ENCODE assay signal across 9 mouse cellular contexts in the genomic region with DNA sequence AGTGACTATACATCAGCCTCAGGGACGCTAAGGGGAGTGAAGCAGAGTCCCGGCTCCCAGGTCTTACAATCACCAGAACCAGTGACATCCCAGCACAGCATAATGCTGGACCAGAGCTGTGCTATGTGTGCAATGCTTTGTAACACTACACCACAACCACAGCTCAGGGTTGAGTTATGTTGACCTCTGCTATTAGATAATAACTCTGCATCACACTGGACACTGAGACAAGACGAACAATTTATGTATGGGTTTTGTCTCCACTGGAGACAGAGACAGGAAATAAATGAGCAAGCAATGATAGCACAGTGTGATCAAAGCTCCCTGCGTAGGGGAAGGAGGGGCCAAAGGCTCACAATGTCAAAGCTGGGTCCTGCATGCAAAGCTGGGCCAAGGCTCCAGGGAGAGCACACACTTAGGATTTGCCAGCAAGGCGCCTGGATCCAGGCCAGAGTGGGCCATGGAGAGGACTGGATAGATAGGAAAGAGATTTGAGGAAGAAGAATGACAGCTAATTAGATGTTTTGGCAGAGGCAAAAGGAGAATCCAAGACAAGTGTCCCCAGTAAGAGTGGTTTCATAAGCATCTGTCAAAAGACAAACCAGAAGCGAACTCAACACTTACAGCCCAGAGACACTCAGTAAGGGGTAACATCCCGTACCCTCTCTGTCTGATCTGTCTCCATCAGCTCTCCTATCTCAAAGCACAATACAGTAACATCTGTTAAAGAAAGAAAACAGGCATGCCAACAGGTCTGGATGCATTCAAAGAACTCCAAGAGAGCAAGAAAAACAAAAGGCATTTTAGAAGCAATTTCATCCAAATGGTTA. TPM values are rescaled to one million over a fixed set of nuclear protein-coding genes. Genes with fewer than 3 reads are reported as not detected.
DNase-seq lines count a peak whose midpoint lies in the region; ATAC-seq lines count a peak whose summit lies in the region.
"Had no signal": no experiment of that assay in that cellular context is flagged by ENCODE, and none has a peak within 500 bp of the region (broad histone marks: within the 10 kb centered on the region; RNA-seq: fewer than 3 reads in every experiment).

No protein-coding gene starts in this region.

- no peaks in the 10 kb centered on the region for H3K9me3 ChIP-seq in forebrain, embryonic 14.5 days (replicated peaks; ENCODE audit: control insufficient read depth, low read length)
- no peaks in the 10 kb centered on the region for H3K9me3 ChIP-seq in forebrain, embryonic 12.5 days
- no peaks in the 10 kb centered on the region for H3K9me3 ChIP-seq in embryonic facial prominence, embryonic 10.5 days
- H3K9me3 ChIP-seq in liver, embryonic 12.5 days (replicated peaks), result no peaks in the 10 kb centered on the region
- H3K9me3 ChIP-seq: limb, embryonic 15.5 days had no signal

- H3K9ac ChIP-seq in forebrain, embryonic 14.5 days (ENCODE audit: low read length), result no peak overlapping the region
- H3K9ac ChIP-seq in forebrain, embryonic 12.5 days, result no peak overlapping the region
- H3K9ac ChIP-seq in liver, embryonic 12.5 days, result no peak overlapping the region
- H3K9ac ChIP-seq: limb, embryonic 15.5 days had no signal

- peak; percentile 19 for DNase-seq in forebrain, embryonic 14.5 days (ENCODE audit: low spot score)
- peak; percentile 37 for DNase-seq in embryonic facial prominence, embryonic 10.5 days (ENCODE audit: low spot score)
- no peak for DNase-seq in spleen, postnatal 14 days (ENCODE audit: low spot score in 2 of 2)
- DNase-seq in frontal cortex, postnatal 25 days (ENCODE audit: low spot score in 2 of 2), result no peak

- H3K4me1 ChIP-seq in forebrain, embryonic 14.5 days (ENCODE audit: control insufficient read depth, insufficient read depth, low read length), result no peaks in the 10 kb centered on the region
- peaks cover 3% of the 10 kb centered on the region; the same call in 1 of the 2 replicates for H3K4me1 ChIP-seq in forebrain, embryonic 12.5 days
- H3K4me1 ChIP-seq in embryonic facial prominence, embryonic 10.5 days, result peaks cover 31% of the 10 kb centered on the region
- H3K4me1 ChIP-seq in liver, embryonic 12.5 days, result no peaks in the 10 kb centered on the region
- H3K4me1 ChIP-seq: limb, embryonic 15.5 days had no signal

- no peaks in the 10 kb centered on the region for H3K36me3 ChIP-seq in forebrain, embryonic 14.5 days (ENCODE audit: control insufficient read depth, insufficient read depth, low read length)
- H3K36me3 ChIP-seq in forebrain, embryonic 12.5 days (replicated peaks), result no peaks in the 10 kb centered on the region
- H3K36me3 ChIP-seq in embryonic facial prominence, embryonic 10.5 days (replicated peaks), result no peaks in the 10 kb centered on the region
- H3K36me3 ChIP-seq in liver, embryonic 12.5 days, result no peaks in the 10 kb centered on the region
- H3K36me3 ChIP-seq: limb, embryonic 15.5 days had no signal

- no peaks in the 10 kb centered on the region for H3K27me3 ChIP-seq in forebrain, embryonic 14.5 days (replicated peaks; ENCODE audit: control insufficient read depth, insufficient read depth, low read length)
- H3K27me3 ChIP-seq in forebrain, embryonic 12.5 days, result peaks cover 5% of the 10 kb centered on the region
- H3K27me3 ChIP-seq in embryonic facial prominence, embryonic 10.5 days (replicated peaks; ENCODE audit: low read depth, poor library complexity, severe bottlenecking), result peaks cover 16% of the 10 kb centered on the region
- H3K27me3 ChIP-seq in liver, embryonic 12.5 days (replicated peaks), result peaks cover 24% of the 10 kb centered on the region; the same call in 1 of the 2 replicates
- H3K27me3 ChIP-seq: limb, embryonic 15.5 days had no signal

- WGBS in forebrain, embryonic 14.5 days, result 56% methylated on average over 7 of the region's 7 CpGs
- 64% methylated on average over 7 of the region's 7 CpGs for WGBS in forebrain, embryonic 12.5 days
- WGBS in embryonic facial prominence, embryonic 10.5 days, result 41% methylated on average over 7 of the region's 7 CpGs
- WGBS in liver, embryonic 12.5 days (ENCODE audit: insufficient replicate concordance), result 43% methylated on average over 7 of the region's 7 CpGs

- H3K4me2 ChIP-seq in forebrain, embryonic 14.5 days (ENCODE audit: low read length), result no peak overlapping the region
- H3K4me2 ChIP-seq in forebrain, embryonic 12.5 days, result no peak overlapping the region
- no peak overlapping the region for H3K4me2 ChIP-seq in liver, embryonic 12.5 days
- H3K4me2 ChIP-seq: limb, embryonic 15.5 days had no signal

- ATAC-seq in forebrain, embryonic 14.5 days, result no peak
- ATAC-seq in forebrain, embryonic 12.5 days (ENCODE audit: low FRiP score), result no peak
- ATAC-seq in CD4-positive, CD25-positive, alpha-beta regulatory T cell, adult 4 months, result peak; percentile 87
- ATAC-seq in liver, embryonic 12.5 days, result peak; percentile 52; the same call in 1 of the 2 replicates
- ATAC-seq in frontal cortex, adult (ENCODE audit: low TSS enrichment), result no peak

- H3K4me3 ChIP-seq in forebrain, embryonic 14.5 days (ENCODE audit: low read depth, low read length), result no peak overlapping the region
- H3K4me3 ChIP-seq in forebrain, embryonic 12.5 days (replicated peaks), result no peak overlapping the region
- no peak overlapping the region for H3K4me3 ChIP-seq in embryonic facial prominence, embryonic 10.5 days
- no peak overlapping the region for H3K4me3 ChIP-seq in liver, embryonic 12.5 days
- H3K4me3 ChIP-seq: limb, embryonic 15.5 days had no signal

- H3K27ac ChIP-seq in forebrain, embryonic 14.5 days (ENCODE audit: low read depth, low read length), result no peak overlapping the region
- H3K27ac ChIP-seq in forebrain, embryonic 12.5 days, result no peak overlapping the region
- peak overlapping the region; percentile 69 for H3K27ac ChIP-seq in embryonic facial prominence, embryonic 10.5 days (replicated peaks)
- no peak overlapping the region for H3K27ac ChIP-seq in liver, embryonic 12.5 days
- H3K27ac ChIP-seq: limb, embryonic 15.5 days had no signal

RNA-seq across cellular contexts. Expression of a gene that starts 43.6 kb away (rescaled TPM):
- not detected in 2 replicates for polyA plus RNA-seq in forebrain, embryonic 14.5 days (2014; fragmentation: Nextera tagmentation; extraction: Ambion mirVana)
- polyA plus RNA-seq in forebrain, embryonic 12.5 days (2016; fragmentation: Nextera tagmentation; extraction: Ambion mirVana), result 0.10 TPM in 1 of 2 replicates, not detected in the other
- not detected for polyA plus RNA-seq in CD4-positive, CD25-positive, alpha-beta regulatory T cell, adult 4 months (2017; shearing (Covaris generic))
- polyA plus RNA-seq in embryonic facial prominence, embryonic 10.5 days (2016; fragmentation: Nextera tagmentation; extraction: Ambion mirVana), result not detected in 2 replicates
- polyA plus RNA-seq in liver, embryonic 12.5 days (2016; fragmentation: Nextera tagmentation; extraction: Ambion mirVana), result not detected in 2 replicates
- polyA plus RNA-seq: limb, embryonic 15.5 days had no signal

RNA-seq across cellular contexts. Expression of a gene that starts 48.1 kb away (rescaled TPM):
- 1.3 and 2.6 TPM in 2 replicates for polyA plus RNA-seq in forebrain, embryonic 14.5 days (2014; fragmentation: Nextera tagmentation; extraction: Ambion mirVana)
- polyA plus RNA-seq in forebrain, embryonic 12.5 days (2016; fragmentation: Nextera tagmentation; extraction: Ambion mirVana), result not detected in 2 replicates
- 1 to 10 TPM; 6.0 to 7.5 TPM for polyA plus RNA-seq in CD4-positive, CD25-positive, alpha-beta regulatory T cell, adult 4 months (2017; shearing (Covaris generic))
- polyA plus RNA-seq in embryonic facial prominence, embryonic 10.5 days (2016; fragmentation: Nextera tagmentation; extraction: Ambion mirVana), result not detected in 2 replicates
- polyA plus RNA-seq in liver, embryonic 12.5 days (2016; fragmentation: Nextera tagmentation; extraction: Ambion mirVana), result not detected in 2 replicates
- polyA plus RNA-seq: limb, embryonic 15.5 days had no signal

Comparison
In these comparisons a context has a peak if more than half of its experiments do, and no peak if none do; other contexts are left out.
1. ATAC-seq: peak in CD4-positive, CD25-positive, alpha-beta regulatory T cell, adult 4 months (single experiment) and liver, embryonic 12.5 days (single experiment); none in forebrain, embryonic 14.5 days (single experiment), forebrain, embryonic 12.5 days (single experiment) and frontal cortex, adult (single experiment).
2. DNase-seq: peak in forebrain, embryonic 14.5 days (single experiment) and embryonic facial prominence, embryonic 10.5 days (single experiment); none in spleen, postnatal 14 days (0 of 2) and frontal cortex, postnatal 25 days (0 of 2).